Mouse (Mus musculus): ENCODE data around the gene Gpsm3.
"Not testable (repeated sequence)": the region's sequence is repeated elsewhere in the genome, so short reads cannot be mapped to it uniquely, and the experiment has no call there.

Gpsm3 gene

GRCm38 (mm10) chr17:34589681-34590101 is at the start of gene Gpsm3:
Gpsm3 (plus strand) TSS chr17:34589806.
- peak; percentile 20 for DNase-seq (ENCODE audit: low read depth)

GRCm38 (mm10) chr17:34543567-34543966 is 46.0 kb upstream of the Gpsm3 start:
- not testable (repeated sequence) for DNase-seq (ENCODE audit: low read depth)

GRCm38 (mm10) chr17:34546797-34547196 is 42.8 kb upstream of the Gpsm3 start:
- no peak for DNase-seq (ENCODE audit: low read depth)

- no peak for DNase-seq (ENCODE audit: low read depth)
Measured at GRCm38 (mm10) chr17:34547601-34548000, 42.0 kb upstream of the Gpsm3 start.

- no peak for DNase-seq (ENCODE audit: low read depth)
Measured at GRCm38 (mm10) chr17:34549156-34549555, 40.5 kb upstream of the Gpsm3 start.

- no peak for DNase-seq (ENCODE audit: low read depth)
Measured at GRCm38 (mm10) chr17:34549843-34550242, 39.8 kb upstream of the Gpsm3 start.

GRCm38 (mm10) chr17:34555483-34555882 is 34.1 kb upstream of the Gpsm3 start:
- DNase-seq (ENCODE audit: low read depth) = peak; percentile 81

- no peak for DNase-seq (ENCODE audit: low read depth)
Measured at GRCm38 (mm10) chr17:34556406-34556805, 33.2 kb upstream of the Gpsm3 start.

- DNase-seq (ENCODE audit: low read depth) = no peak
Measured at GRCm38 (mm10) chr17:34557411-34557810, 32.2 kb upstream of the Gpsm3 start.

- DNase-seq (ENCODE audit: low read depth) = no peak
Measured at GRCm38 (mm10) chr17:34559116-34559515, 30.5 kb upstream of the Gpsm3 start.

- DNase-seq (ENCODE audit: low read depth) = no peak
Measured at GRCm38 (mm10) chr17:34559895-34560294, 29.7 kb upstream of the Gpsm3 start.

GRCm38 (mm10) chr17:34560438-34560837 is 29.2 kb upstream of the Gpsm3 start:
- no peak for DNase-seq (ENCODE audit: low read depth)

GRCm38 (mm10) chr17:34561200-34561599 is 28.4 kb upstream of the Gpsm3 start:
- DNase-seq (ENCODE audit: low read depth) = no peak

- no peak for DNase-seq (ENCODE audit: low read depth)
Measured at GRCm38 (mm10) chr17:34562595-34562994, 27.0 kb upstream of the Gpsm3 start.

GRCm38 (mm10) chr17:34563354-34563753 is 26.3 kb upstream of the Gpsm3 start:
- no peak for DNase-seq (ENCODE audit: low read depth)

GRCm38 (mm10) chr17:34564003-34564421 is 25.6 kb upstream of the Gpsm3 start, which contains the start of gene Notch4:
Notch4 (plus strand) TSS chr17:34564268.
- DNase-seq (ENCODE audit: low read depth) = no peak

- DNase-seq (ENCODE audit: low read depth) = no peak
Measured at GRCm38 (mm10) chr17:34564796-34565195, 24.8 kb upstream of the Gpsm3 start.

GRCm38 (mm10) chr17:34567311-34567710 is 22.3 kb upstream of the Gpsm3 start:
- DNase-seq (ENCODE audit: low read depth) = no peak

GRCm38 (mm10) chr17:34568421-34568820 is 21.2 kb upstream of the Gpsm3 start:
- DNase-seq (ENCODE audit: low read depth) = no peak

- DNase-seq (ENCODE audit: low read depth) = no peak
Measured at GRCm38 (mm10) chr17:34569919-34570318, 19.7 kb upstream of the Gpsm3 start.

GRCm38 (mm10) chr17:34571875-34572274 is 17.7 kb upstream of the Gpsm3 start:
- DNase-seq (ENCODE audit: low read depth) = no peak

GRCm38 (mm10) chr17:34572361-34572760 is 17.2 kb upstream of the Gpsm3 start:
- DNase-seq (ENCODE audit: low read depth) = no peak

GRCm38 (mm10) chr17:34576577-34576976 is 13.0 kb upstream of the Gpsm3 start:
- no peak for DNase-seq (ENCODE audit: low read depth)

GRCm38 (mm10) chr17:34578070-34578469 is 11.5 kb upstream of the Gpsm3 start:
- DNase-seq (ENCODE audit: low read depth) = no peak

- DNase-seq (ENCODE audit: low read depth) = no peak
Measured at GRCm38 (mm10) chr17:34582528-34582927, 7.1 kb upstream of the Gpsm3 start.

Data from NIH3T3 (cell line).